Mouse (Mus musculus) cortical plate, adult 2 months (tissue): ENCODE results near the gene Ndufa5.

Source experiments
- CTCF ChIP-seq: fragments of 200-500 bp; IDR thresholded peaks from 2 replicates; pipeline ENCODE4 v1.5.1; 2011; ENCODE audit warnings: mild to moderate bottlenecking, control low read depth, low read length; ENCODE audit not compliant: insufficient read depth; ENCODE audit errors: extremely low read depth
- POLR2A ChIP-seq: fragments of 200-500 bp; IDR thresholded peaks from 2 replicates; pipeline ENCODE4 v1.6.1; 2011; ENCODE audit warnings: mild to moderate bottlenecking, low read length, control low read depth; ENCODE audit not compliant: insufficient read depth; ENCODE audit errors: extremely low read depth

DNA sequence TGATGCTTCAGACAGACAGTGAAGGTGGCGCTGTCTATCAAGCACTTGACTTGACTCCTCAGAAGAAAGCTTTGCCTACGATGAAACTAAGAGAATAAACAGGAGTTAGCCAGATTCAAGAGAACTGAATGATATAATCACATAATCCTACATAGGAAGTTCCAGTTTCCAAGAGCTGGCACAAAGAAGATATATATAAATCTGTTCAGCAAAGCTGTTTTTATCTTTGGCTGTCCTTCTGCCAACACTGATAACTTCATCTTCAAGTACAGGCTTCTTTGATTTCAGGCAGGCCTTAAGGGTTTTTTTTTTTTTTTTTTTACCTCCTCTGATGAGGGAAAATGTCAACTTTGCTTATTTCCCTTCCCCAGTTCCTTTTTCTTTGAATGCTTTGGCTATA is 57.7 kb downstream of the Ndufa5 start:
- no peak for TF ChIP-seq POLR2A
- TF ChIP-seq CTCF = no peak
